Mouse (Mus musculus) adrenal gland, postnatal 14 days (tissue): ENCODE results near the gene Gm7073. TPM values are rescaled to one million over a fixed set of nuclear protein-coding genes. Genes with fewer than 3 reads are reported as not detected.

Experiments used
- microRNA-seq, 2 experiments: library from miRNA; unstranded; fragments of <30 nt; microRNA quantifications; one replicate each; pipeline ENCODE4 v1.2.0; 2021
- total RNA-seq: library from RNA; stranded (reverse); gene quantifications from 2 replicates; pipeline ENCODE4 v1.2.3, GENCODE M21; 2021

The Gm7073 gene
- total RNA-seq, 1 experiment from 2014 or later, result not detected

Small RNAs within 50 kb of the gene (microRNA-seq; reads per million reads assigned to microRNA genes)
- 23.5 to 55.2 reads per million in 2 experiments for gene Mir505

Other genes starting within 250 kb of the Gm7073 start
- 20.7 and 26.2 TPM in 2 replicates for gene Atp11c, start 53.4 kb upstream of the Gm7073 start, total RNA-seq